Mouse (Mus musculus): ENCODE measurements around the gene Mrpl21. TPM values are rescaled to one million over a fixed set of nuclear protein-coding genes. Genes with fewer than 3 reads are reported as not detected.
A peak's percentile ranks its signal among the peaks of the same experiment; 100 is the strongest.

Mrpl21 gene
- total RNA-seq, 1 experiment from 2014 or later, result 32.7 TPM

GRCm38 (mm10) chr19:3292993-3293392 is 10.3 kb downstream of the Mrpl21 start:
- no peak for ATAC-seq (ENCODE audit: extremely low read depth, insufficient number of reproducible peaks, low FRiP score, poor library complexity, severe bottlenecking)

- ATAC-seq (ENCODE audit: extremely low read depth, insufficient number of reproducible peaks, low FRiP score, poor library complexity, severe bottlenecking), result no peak
These were observed 12.5 kb downstream of the Mrpl21 start for GRCm38 (mm10) chr19:3295245-3295644.

- no peak for ATAC-seq (ENCODE audit: extremely low read depth, insufficient number of reproducible peaks, low FRiP score, poor library complexity, severe bottlenecking)
These were observed 14.3 kb downstream of the Mrpl21 start for GRCm38 (mm10) chr19:3297034-3297433.

- ATAC-seq (ENCODE audit: extremely low read depth, insufficient number of reproducible peaks, low FRiP score, poor library complexity, severe bottlenecking), result no peak
These were observed 15.1 kb downstream of the Mrpl21 start for GRCm38 (mm10) chr19:3297775-3298174.

GRCm38 (mm10) chr19:3304017-3304416 is 21.3 kb downstream of the Mrpl21 start:
- no peak for ATAC-seq (ENCODE audit: extremely low read depth, insufficient number of reproducible peaks, low FRiP score, poor library complexity, severe bottlenecking)

- ATAC-seq (ENCODE audit: extremely low read depth, insufficient number of reproducible peaks, low FRiP score, poor library complexity, severe bottlenecking), result no peak
These were observed 24.7 kb downstream of the Mrpl21 start for GRCm38 (mm10) chr19:3307175-3307949.

- no peak for ATAC-seq (ENCODE audit: extremely low read depth, insufficient number of reproducible peaks, low FRiP score, poor library complexity, severe bottlenecking)
These were observed 36.6 kb downstream of the Mrpl21 start for GRCm38 (mm10) chr19:3319341-3319740.

- ATAC-seq (ENCODE audit: extremely low read depth, insufficient number of reproducible peaks, low FRiP score, poor library complexity, severe bottlenecking), result no peak
These were observed 37.4 kb downstream of the Mrpl21 start for GRCm38 (mm10) chr19:3320086-3320485.

- ATAC-seq (ENCODE audit: extremely low read depth, insufficient number of reproducible peaks, low FRiP score, poor library complexity, severe bottlenecking), result no peak
These were observed 38.1 kb downstream of the Mrpl21 start for GRCm38 (mm10) chr19:3320801-3321200.

GRCm38 (mm10) chr19:3321617-3322016 is 38.9 kb downstream of the Mrpl21 start:
- peak; percentile 28; the same call in 1 of the 2 replicates for ATAC-seq (ENCODE audit: extremely low read depth, insufficient number of reproducible peaks, low FRiP score, poor library complexity, severe bottlenecking)

GRCm38 (mm10) chr19:3322261-3322969 is 39.7 kb downstream of the Mrpl21 start, which contains the start of gene Cpt1a:
Gene Cpt1a (plus strand): TSS chr19:3322334.
- ATAC-seq (ENCODE audit: extremely low read depth, insufficient number of reproducible peaks, low FRiP score, poor library complexity, severe bottlenecking), result peak; percentile 43

GRCm38 (mm10) chr19:3323201-3323621 is 40.5 kb downstream of the Mrpl21 start:
- ATAC-seq (ENCODE audit: extremely low read depth, insufficient number of reproducible peaks, low FRiP score, poor library complexity, severe bottlenecking), result peak; percentile 37

- no peak for ATAC-seq (ENCODE audit: extremely low read depth, insufficient number of reproducible peaks, low FRiP score, poor library complexity, severe bottlenecking)
These were observed 41.1 kb downstream of the Mrpl21 start for GRCm38 (mm10) chr19:3323753-3324270.

- no peak for ATAC-seq (ENCODE audit: extremely low read depth, insufficient number of reproducible peaks, low FRiP score, poor library complexity, severe bottlenecking)
These were observed 41.6 kb downstream of the Mrpl21 start for GRCm38 (mm10) chr19:3324271-3324811.

- peak; percentile 55 for ATAC-seq (ENCODE audit: extremely low read depth, insufficient number of reproducible peaks, low FRiP score, poor library complexity, severe bottlenecking)
These were observed 42.4 kb downstream of the Mrpl21 start for GRCm38 (mm10) chr19:3324931-3325711.

GRCm38 (mm10) chr19:3325771-3326478 is 43.2 kb downstream of the Mrpl21 start:
- ATAC-seq (ENCODE audit: extremely low read depth, insufficient number of reproducible peaks, low FRiP score, poor library complexity, severe bottlenecking), result no peak

- no peak for ATAC-seq (ENCODE audit: extremely low read depth, insufficient number of reproducible peaks, low FRiP score, poor library complexity, severe bottlenecking)
These were observed 43.9 kb downstream of the Mrpl21 start for GRCm38 (mm10) chr19:3326479-3327047.

GRCm38 (mm10) chr19:3333247-3333646 is 50.5 kb downstream of the Mrpl21 start:
- no peak for ATAC-seq (ENCODE audit: extremely low read depth, insufficient number of reproducible peaks, low FRiP score, poor library complexity, severe bottlenecking)
